22 mouse cellular contexts compared by ENCODE assay signal in genomic region chr4:43082458-43082857, GRCm38 (mm10). TPM values are rescaled to one million over a fixed set of nuclear protein-coding genes. Genes with fewer than 3 reads are reported as not detected.
A peak's percentile ranks its signal among the peaks of the same experiment; 100 is the strongest.
DNase-seq lines count a peak whose midpoint lies in the region; ATAC-seq and TF ChIP-seq lines count a peak whose summit lies in the region.
"Had no signal": no experiment of that assay in that cellular context is flagged by ENCODE, and none has a peak within 500 bp of the region (broad histone marks: within the 10 kb centered on the region; RNA-seq: fewer than 3 reads in every experiment).

No protein-coding gene starts in this region.

- ATAC-seq in heart, embryonic 16.5 days (replicated peaks; ENCODE audit: extremely low read depth, insufficient read depth, low FRiP score) = no peak
- ATAC-seq: activated CD4-positive, CD25-positive, alpha-beta regulatory T cell, adult 4 months; CD4-positive, CD25-positive, alpha-beta regulatory T cell, adult 4 months; Patski had no signal

- TF ChIP-seq RAD21 in CH12.LX (IDR thresholded peaks at IDR 0.05; ENCODE audit: low read depth, low read length) (no peak), MEL (IDR thresholded peaks at IDR 0.05; ENCODE audit: low read depth, low read length) (no peak)

- dilution Hi-C loops in CH12.LX (cut with MboI; ENCODE audit: extremely low pct_ligation_motif_present, extremely low pct_unique_long_range_greater_than_20kb, low sequenced_read_pairs) = no loop called here

- TF ChIP-seq POLR2A in CH12.LX (IDR thresholded peaks at IDR 0.05; ENCODE audit: low read depth, low read length) (no peak), MEL (IDR thresholded peaks at IDR 0.05; ENCODE audit: control insufficient read depth in 1 of 2, insufficient read depth in 1 of 2, low read depth in 1 of 2, low read length in 2 of 2, poor library complexity in 1 of 2) (no peak)

- H3K27ac ChIP-seq in heart, embryonic 16.5 days (ENCODE audit: low read length) = peak overlapping the region; percentile 35; the same call in 1 of the 2 replicates
- no peak overlapping the region for H3K27ac ChIP-seq in CH12.LX (ENCODE audit: insufficient read depth, low read depth)
- H3K27ac ChIP-seq in MEL (ENCODE audit: control insufficient read depth, low read depth, low read length) = no peak overlapping the region

- in situ Hi-C loops in CH12.LX (cut with MboI; ENCODE audit: low pct_ligation_motif_present, low pct_unique_long_range_greater_than_20kb, low sequenced_read_pairs) = loop anchor here (25.0 kb wide), 1 partner anchor 330 kb away; no protein-coding TSS in a partner anchor

- H3K9me3 ChIP-seq in heart, embryonic 16.5 days (replicated peaks; ENCODE audit: control insufficient read depth, low read length) = no peaks in the 10 kb centered on the region
- no peaks in the 10 kb centered on the region for H3K9me3 ChIP-seq in CH12.LX (replicated peaks; ENCODE audit: low read length)
- H3K9me3 ChIP-seq in MEL (replicated peaks; ENCODE audit: insufficient read depth, low read length) = no peaks in the 10 kb centered on the region
- H3K9me3 ChIP-seq: G1E had no signal

- no peaks in the 10 kb centered on the region for H3K27me3 ChIP-seq in heart, embryonic 16.5 days (ENCODE audit: control insufficient read depth, insufficient read depth, low read length)
- H3K27me3 ChIP-seq in CH12.LX (replicated peaks) = peaks cover 2% of the 10 kb centered on the region
- H3K27me3 ChIP-seq in MEL (ENCODE audit: control insufficient read depth in 1 of 2, insufficient read depth in 2 of 2, low read length in 2 of 2) = no peaks in the 10 kb centered on the region
- H3K27me3 ChIP-seq: Patski had no signal

- no peak overlapping the region for H3K4me3 ChIP-seq in heart, embryonic 16.5 days (ENCODE audit: low read length)
- H3K4me3 ChIP-seq in CH12.LX (replicated peaks in 1 of 3; ENCODE audit: low read depth in 2 of 3, low read length in 2 of 3, poor library complexity in 1 of 3) = no peak overlapping the region
- H3K4me3 ChIP-seq in MEL (ENCODE audit: control insufficient read depth in 1 of 2, insufficient read depth in 1 of 2, low read depth in 2 of 2, low read length in 2 of 2) = no peak overlapping the region

- no peaks in the 10 kb centered on the region for H3K4me1 ChIP-seq in heart, embryonic 16.5 days (ENCODE audit: control insufficient read depth, insufficient read depth, low read length)
- H3K4me1 ChIP-seq in CH12.LX (ENCODE audit: control insufficient read depth in 1 of 2, insufficient read depth in 2 of 2) (no peaks in the 10 kb centered on the region), MEL (ENCODE audit: control insufficient read depth in 1 of 2, insufficient read depth in 2 of 2, low read length in 2 of 2) (peaks cover 2 to 4% of the 10 kb centered on the region in 2 experiments; a peak in 3 of 4 replicates)

- DNase-seq in heart, adult 18-20 months = no peak
- no peak for DNase-seq in CH12.LX (ENCODE audit: extremely low read depth)
- no peak for DNase-seq in MEL (ENCODE audit: low read depth, low spot score)
- DNase-seq in kidney, adult 9 months = no peak
- DNase-seq in left cerebral cortex, postnatal 10 days (ENCODE audit: extremely low spot score in 1 of 2, low spot score in 2 of 2) = no peak
- DNase-seq: adrenal gland, adult 2 months; adrenal gland, adult 8-10 months; adrenal gland, postnatal 10 days; adrenal gland, postnatal 14 days; adrenal gland, postnatal 25 days; adrenal gland, postnatal 36 days; B cell, adult 2 months; cerebellum, adult 11 months; cerebellum, adult 11-12 months; cerebellum, adult 18-20 months; cerebellum, adult 2 months; cerebellum, adult 8-10 months had no signal

- intact Hi-C loops in left cerebral cortex, postnatal 10 days (cut with DNase I) = no loop called here

- TF ChIP-seq EP300 in CH12.LX (IDR thresholded peaks at IDR 0.05; ENCODE audit: low read length) (no peak), MEL (IDR thresholded peaks at IDR 0.05; ENCODE audit: low read depth in 1 of 2, low read length in 2 of 2) (no peak)

- 60% methylated on average over 2 of the region's 2 CpGs for WGBS in heart, embryonic 16.5 days

- no peaks in the 10 kb centered on the region for H3K36me3 ChIP-seq in heart, embryonic 16.5 days (ENCODE audit: control insufficient read depth, insufficient read depth)
- no peaks in the 10 kb centered on the region for H3K36me3 ChIP-seq in CH12.LX (replicated peaks in 1 of 2; ENCODE audit: control insufficient read depth in 1 of 2, insufficient read depth in 1 of 2, low read length in 1 of 2)
- H3K36me3 ChIP-seq in MEL (ENCODE audit: control insufficient read depth in 1 of 2, insufficient read depth in 2 of 2, low read length in 2 of 2) = peaks cover 0 to 2% of the 10 kb centered on the region in 2 experiments; a peak in 2 of 4 replicates
- H3K36me3 ChIP-seq: G1E had no signal

- no peak overlapping the region for H3K9ac ChIP-seq in heart, embryonic 16.5 days (ENCODE audit: low read length)
- H3K9ac ChIP-seq in CH12.LX (ENCODE audit: insufficient read depth, low read depth) (no peak overlapping the region), MEL (ENCODE audit: control insufficient read depth, low read depth, low read length, poor library complexity, severe bottlenecking) (no peak overlapping the region)

- TF ChIP-seq CTCF in CH12.LX (conservative IDR thresholded peaks at IDR 0.05 in 1 of 2, IDR thresholded peaks at IDR 0.05 in 1 of 2; ENCODE audit: low read depth in 2 of 2, low read length in 2 of 2) (no peak), MEL (IDR thresholded peaks at IDR 0.05 in 2 of 3, conservative IDR thresholded peaks at IDR 0.05 in 1 of 3; ENCODE audit: control insufficient read depth in 1 of 3, insufficient read depth in 1 of 3, low read depth in 2 of 3, low read length in 3 of 3, poor library complexity in 1 of 3, severe bottlenecking in 1 of 3) (no peak)

- H3K4me2 ChIP-seq in heart, embryonic 16.5 days (ENCODE audit: low read depth, low read length) = no peak overlapping the region
- H3K4me2 ChIP-seq in CH12.LX (ENCODE audit: insufficient read depth, low read depth, poor library complexity, severe bottlenecking) = no peak overlapping the region

- H3K79me2 ChIP-seq in CH12.LX (replicated peaks; ENCODE audit: control insufficient read depth, extremely low read depth, insufficient read depth, poor library complexity, severe bottlenecking) (no peaks in the 10 kb centered on the region), MEL (ENCODE audit: control insufficient read depth, insufficient read depth, low read length, poor library complexity) (no peaks in the 10 kb centered on the region)

TF ChIP-seq in CH12.LX, 34 proteins besides CTCF, POLR2A, EP300 and RAD21:
- TF ChIP-seq PAX5 (IDR thresholded peaks at IDR 0.05; ENCODE audit: low read length) (no peak), ZNF384 (IDR thresholded peaks at IDR 0.05; ENCODE audit: low read depth, low read length) (peak; percentile 53)
TF ChIP-seq in CH12.LX: peak in this region for 1.

TF ChIP-seq in MEL, 35 proteins besides CTCF, POLR2A, EP300 and RAD21:
- no peak for TF ChIP-seq MEF2A (IDR thresholded peaks at IDR 0.05; ENCODE audit: extremely low read depth, insufficient replicate concordance, low read depth, low read length, poor library complexity, severe bottlenecking)
- TF ChIP-seq TAL1 (IDR thresholded peaks at IDR 0.05; ENCODE audit: low read length) = no peak
- TF ChIP-seq ZNF384 (IDR thresholded peaks at IDR 0.05; ENCODE audit: low read depth, low read length) = peak; percentile 83

RNA-seq across cellular contexts. Expression of gene Unc13b, which starts 23.7 kb away (rescaled TPM):
- 9.1 and 11.3 TPM in 2 replicates for polyA plus RNA-seq in heart, embryonic 16.5 days (2015; fragmentation: Nextera tagmentation; extraction: Ambion mirVana)
- 10 to 100 TPM in 1 of 2 experiments, 1 to 10 TPM in 1; 9.0 to 10.9 TPM for total RNA-seq in heart, adult 18-20 months (2021)
- total RNA-seq in CH12.LX (2012; rRNA removed) = 0.04 and 0.08 TPM in 2 replicates
- 0.04 and 0.23 TPM in 2 replicates for total RNA-seq in CH12.LX (2014; rRNA removed)
- polyA plus RNA-seq in CH12.LX (2012; ENCODE audit: insufficient read length, low read depth) = 0.19 TPM in 2 replicates
- 5.4 and 6.5 TPM in 2 replicates for total RNA-seq in MEL (2012; rRNA removed)
- polyA plus RNA-seq in MEL (2012; ENCODE audit: insufficient read depth in 1 of 2, insufficient read length in 2 of 2, low read depth in 1 of 2, low replicate concordance in 2 of 2, missing spikeins in 1 of 2) = 1 to 10 TPM in 1 of 2 experiments, not detected in 1; 9.6 TPM
- total RNA-seq in left cerebral cortex, postnatal 10 days (2021) = 10 to 100 TPM; 61.0 to 65.4 TPM

RNA-seq across cellular contexts. Expression of gene Fam214b, which starts 36.4 kb away (rescaled TPM):
- 14.3 and 15.4 TPM in 2 replicates for polyA plus RNA-seq in heart, embryonic 16.5 days (2015; fragmentation: Nextera tagmentation; extraction: Ambion mirVana)
- total RNA-seq in heart, adult 18-20 months (2021) = 10 to 100 TPM; 27.7 to 30.7 TPM
- total RNA-seq in CH12.LX (2012; rRNA removed) = 2.7 and 3.3 TPM in 2 replicates
- total RNA-seq in CH12.LX (2014; rRNA removed) = 1.7 TPM in 2 replicates
- polyA plus RNA-seq in CH12.LX (2012; ENCODE audit: insufficient read length, low read depth) = 4.7 and 5.3 TPM in 2 replicates
- total RNA-seq in MEL (2012; rRNA removed) = 0.95 and 1.3 TPM in 2 replicates
- 1 to 10 TPM in 1 of 2 experiments, not detected in 1; 3.8 TPM for polyA plus RNA-seq in MEL (2012; ENCODE audit: insufficient read depth in 1 of 2, insufficient read length in 2 of 2, low read depth in 1 of 2, low replicate concordance in 2 of 2, missing spikeins in 1 of 2)
- total RNA-seq in left cerebral cortex, postnatal 10 days (2021) = 10 to 100 TPM; 38.1 to 39.5 TPM

RNA-seq across cellular contexts. Expression of gene Stoml2, which starts 50.9 kb away (rescaled TPM):
- polyA plus RNA-seq in heart, embryonic 16.5 days (2015; fragmentation: Nextera tagmentation; extraction: Ambion mirVana) = 222 and 234 TPM in 2 replicates
- 100 to 1,000 TPM; 107 to 113 TPM for total RNA-seq in heart, adult 18-20 months (2021)
- total RNA-seq in CH12.LX (2012; rRNA removed) (293 and 320 TPM in 2 replicates), CH12.LX (2014; rRNA removed) (296 and 338 TPM in 2 replicates), MEL (2012; rRNA removed) (384 and 391 TPM in 2 replicates)
- polyA plus RNA-seq in CH12.LX (2012; ENCODE audit: insufficient read length, low read depth) (330 and 338 TPM in 2 replicates), MEL (2012; ENCODE audit: insufficient read depth in 1 of 2, insufficient read length in 2 of 2, low read depth in 1 of 2, low replicate concordance in 2 of 2, missing spikeins in 1 of 2) (100 to 1,000 TPM in 1 of 2 experiments, not detected in 1; 480 TPM)
- 100 to 1,000 TPM; 102 to 114 TPM for total RNA-seq in left cerebral cortex, postnatal 10 days (2021)

RNA-seq across cellular contexts. Expression of gene Pigo, which starts 56.8 kb away (rescaled TPM):
- polyA plus RNA-seq in heart, embryonic 16.5 days (2015; fragmentation: Nextera tagmentation; extraction: Ambion mirVana) = 15.8 and 17.8 TPM in 2 replicates
- total RNA-seq in heart, adult 18-20 months (2021) = 10 to 100 TPM; 20.5 to 24.4 TPM
- 18.7 and 19.1 TPM in 2 replicates for total RNA-seq in CH12.LX (2012; rRNA removed)
- 8.0 and 8.7 TPM in 2 replicates for total RNA-seq in CH12.LX (2014; rRNA removed)
- polyA plus RNA-seq in CH12.LX (2012; ENCODE audit: insufficient read length, low read depth) = 19.4 and 21.9 TPM in 2 replicates
- 22.3 TPM in 2 replicates for total RNA-seq in MEL (2012; rRNA removed)
- 10 to 100 TPM in 1 of 2 experiments, not detected in 1; 36.1 TPM for polyA plus RNA-seq in MEL (2012; ENCODE audit: insufficient read depth in 1 of 2, insufficient read length in 2 of 2, low read depth in 1 of 2, low replicate concordance in 2 of 2, missing spikeins in 1 of 2)
- 10 to 100 TPM; 24.3 to 32.6 TPM for total RNA-seq in left cerebral cortex, postnatal 10 days (2021)

Comparison
In these comparisons a context has a peak if more than half of its experiments do, and no peak if none do; other contexts are left out.
1. RNA of gene Fam214b, which starts 36.4 kb away (total RNA-seq): 38.1 to 39.5 TPM in left cerebral cortex, postnatal 10 days and 27.7 to 30.7 TPM in heart, adult 18-20 months; 1.7 to 3.3 TPM in CH12.LX and 0.95 to 1.3 TPM in MEL; every median in the first group is over 4 times any median in the second.